Mouse (Mus musculus) left cerebral cortex, adult 18-20 months (tissue): ENCODE measurements at regions not wholly inside any gene's neighbourhood (a gene's known extent, or its start where the extent isn't known, plus 50 kb on each side); places are given as distances from the start of the nearest gene placed in this dataset.

Source experiments
- microRNA-seq, 2 experiments: library from miRNA; unstranded; fragments of <30 nt; microRNA quantifications; one replicate each; pipeline ENCODE4 v1.2.0; 2021

Small RNA genes lying in the stretch of these regions (microRNA-seq; reads per million reads assigned to microRNA genes)
- gene Gm44495: 0 reads per million in 2 experiments
